Mouse (Mus musculus) cerebellum, adult 9-10 months (tissue): ENCODE results near the gene Fam13c.
"Not testable (repeated sequence)": the region's sequence is repeated elsewhere in the genome, so short reads cannot be mapped to it uniquely, and the experiment has no call there.

Experiments
- DNase-seq: peaks from one replicate; pipeline ENCODE4 v3.0.0; 2022

The Fam13c gene

GRCm38 (mm10) chr10:70439676-70440521, at the start of gene Fam13c:
Gene Fam13c (plus strand): TSS chr10:70440481.
- peak; percentile 78 for DNase-seq

GRCm38 (mm10) chr10:70395900-70396299, 44.4 kb upstream of the Fam13c start:
- DNase-seq, result no peak

- no peak for DNase-seq
Observed at GRCm38 (mm10) chr10:70398224-70398623, 42.1 kb upstream of the Fam13c start.

GRCm38 (mm10) chr10:70402006-70402405, 38.3 kb upstream of the Fam13c start:
- no peak for DNase-seq

GRCm38 (mm10) chr10:70402711-70403110, 37.6 kb upstream of the Fam13c start:
- DNase-seq, result no peak

- DNase-seq, result no peak
Observed at GRCm38 (mm10) chr10:70417811-70418486, 22.3 kb upstream of the Fam13c start.

GRCm38 (mm10) chr10:70419282-70420264, 20.7 kb upstream of the Fam13c start:
- no peak for DNase-seq

- no peak for DNase-seq
Observed at GRCm38 (mm10) chr10:70426373-70426772, 13.9 kb upstream of the Fam13c start.

GRCm38 (mm10) chr10:70428121-70428662, 12.1 kb upstream of the Fam13c start:
- peak; percentile 53 for DNase-seq

- DNase-seq, result no peak
Observed at GRCm38 (mm10) chr10:70429341-70429740, 10.9 kb upstream of the Fam13c start.

GRCm38 (mm10) chr10:70433334-70433733, 6.9 kb upstream of the Fam13c start:
- DNase-seq, result no peak

GRCm38 (mm10) chr10:70433736-70434135, 6.5 kb upstream of the Fam13c start:
- not testable (repeated sequence) for DNase-seq

GRCm38 (mm10) chr10:70436656-70437055, 3.6 kb upstream of the Fam13c start:
- DNase-seq, result no peak

GRCm38 (mm10) chr10:70437289-70437688, 3.0 kb upstream of the Fam13c start:
- DNase-seq, result no peak

- peak; percentile 86 for DNase-seq
Observed at GRCm38 (mm10) chr10:70440639-70441461, 569 bp downstream of the Fam13c start.

GRCm38 (mm10) chr10:70442156-70442555, 1.9 kb downstream of the Fam13c start:
- no peak for DNase-seq

- no peak for DNase-seq
Observed at GRCm38 (mm10) chr10:70442623-70443022, 2.3 kb downstream of the Fam13c start.

- no peak for DNase-seq
Observed at GRCm38 (mm10) chr10:70447787-70448186, 7.5 kb downstream of the Fam13c start.

GRCm38 (mm10) chr10:70449206-70449605, 8.9 kb downstream of the Fam13c start:
- DNase-seq, result no peak

- DNase-seq, result peak; percentile 33
Observed at GRCm38 (mm10) chr10:70455886-70456305, 15.6 kb downstream of the Fam13c start.

- DNase-seq, result no peak
Observed at GRCm38 (mm10) chr10:70458574-70459263, 18.4 kb downstream of the Fam13c start.
